Mouse (Mus musculus) neutrophil, adult 5-6 weeks (primary cell): ENCODE measurements at regions not wholly inside any gene's neighbourhood (a gene's known extent, or its start where the extent isn't known, plus 50 kb on each side); places are given as distances from the start of the nearest gene placed in this dataset.

Experiments used
- ATAC-seq: fragments of 151-379, 151-347 bp; 2 replicates; pipeline ENCODE4 v1.8.0; 2017; ENCODE audit warnings: mild to moderate bottlenecking, moderate TSS enrichment; ENCODE audit not compliant: insufficient number of reproducible peaks, poor library complexity, low FRiP score, severe bottlenecking; ENCODE audit errors: extremely low read depth

GRCm38 (mm10) chr7:137735873-137736527 lies 298.6 kb downstream of the Glrx3 start:
- ATAC-seq, result no peak

DNA sequence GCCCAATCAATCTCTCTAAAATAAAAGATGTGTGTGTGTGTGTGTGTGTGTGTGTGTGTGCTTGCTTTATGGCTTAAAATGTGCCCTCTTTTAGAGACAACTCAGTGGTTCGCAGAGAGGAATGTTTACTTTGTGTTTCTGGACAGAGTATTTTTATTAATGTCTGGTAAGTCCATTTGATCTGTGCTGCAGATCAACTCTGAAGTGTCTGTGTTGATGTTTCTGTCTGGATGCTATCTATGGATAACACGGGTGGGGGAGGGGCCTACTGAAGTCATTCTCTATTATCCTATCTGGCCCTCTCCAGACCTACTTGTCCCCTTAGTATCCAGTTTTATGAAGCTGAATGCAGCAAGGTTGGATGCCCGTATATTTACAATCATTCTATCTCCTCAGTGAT lies 304.3 kb downstream of the Glrx3 start:
- ATAC-seq, result no peak

DNA sequence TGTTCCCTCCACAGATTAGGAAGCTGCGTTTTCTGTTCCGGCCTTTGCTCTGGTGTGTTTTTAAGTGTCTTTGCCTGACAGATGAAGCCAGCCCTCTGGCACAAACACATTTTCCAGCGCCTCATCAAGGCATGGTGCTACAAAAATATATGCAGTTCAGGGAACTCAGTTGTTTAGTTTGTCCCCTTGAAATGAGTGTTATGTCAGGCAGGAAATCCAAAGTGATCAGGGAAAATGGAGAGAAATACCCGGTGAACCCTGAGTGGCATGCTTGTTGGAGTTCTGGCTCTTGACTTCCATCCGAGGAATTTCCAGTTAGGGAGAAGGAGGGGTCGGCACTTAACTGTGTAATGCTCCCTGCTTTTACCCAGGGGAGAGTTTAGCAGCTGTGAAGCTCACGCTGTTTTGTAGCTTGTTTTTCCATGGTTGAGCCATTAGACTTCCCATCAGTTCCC lies 304.9 kb downstream of the Glrx3 start:
- ATAC-seq, result no peak

DNA sequence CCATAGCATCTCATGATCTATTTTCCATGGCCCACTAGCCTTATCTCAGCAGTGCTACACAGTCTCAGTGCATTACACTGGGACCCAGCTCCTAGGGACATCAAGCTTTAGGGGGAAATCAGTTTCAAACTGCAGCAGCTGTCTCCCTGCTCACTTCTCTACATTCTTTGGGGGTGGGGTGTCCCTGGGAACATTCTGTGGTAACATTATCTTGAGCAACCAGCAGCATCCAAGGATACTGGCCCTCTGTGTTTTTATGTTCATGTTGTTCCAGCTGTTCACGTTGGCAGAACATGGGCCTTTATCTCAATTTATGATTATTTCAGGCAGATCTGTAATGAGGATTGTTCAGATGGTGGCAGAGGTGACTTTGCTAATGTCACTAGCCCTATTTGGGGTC lies 308.2 kb downstream of the Glrx3 start:
- ATAC-seq, result no peak

DNA sequence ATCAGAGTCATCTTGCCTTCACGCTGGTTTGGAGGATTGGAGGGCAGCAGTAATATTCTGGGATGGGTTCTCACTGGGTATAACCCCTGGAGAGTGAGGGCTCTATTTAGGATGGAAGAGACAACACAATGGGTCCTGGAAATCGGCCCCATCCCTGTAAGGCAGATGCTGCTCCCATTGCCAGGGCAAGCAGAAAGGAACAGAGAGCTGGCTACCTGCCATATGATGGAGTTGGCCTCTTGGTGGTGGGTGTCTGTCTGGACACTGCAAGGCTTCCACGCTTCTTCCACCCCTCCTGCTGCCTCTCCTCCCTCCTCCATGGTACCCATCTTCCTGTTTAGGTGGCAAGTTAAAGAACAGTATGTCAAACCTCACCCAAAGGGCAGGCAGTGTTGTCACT lies 308.6 kb downstream of the Glrx3 start:
- no peak for ATAC-seq

DNA sequence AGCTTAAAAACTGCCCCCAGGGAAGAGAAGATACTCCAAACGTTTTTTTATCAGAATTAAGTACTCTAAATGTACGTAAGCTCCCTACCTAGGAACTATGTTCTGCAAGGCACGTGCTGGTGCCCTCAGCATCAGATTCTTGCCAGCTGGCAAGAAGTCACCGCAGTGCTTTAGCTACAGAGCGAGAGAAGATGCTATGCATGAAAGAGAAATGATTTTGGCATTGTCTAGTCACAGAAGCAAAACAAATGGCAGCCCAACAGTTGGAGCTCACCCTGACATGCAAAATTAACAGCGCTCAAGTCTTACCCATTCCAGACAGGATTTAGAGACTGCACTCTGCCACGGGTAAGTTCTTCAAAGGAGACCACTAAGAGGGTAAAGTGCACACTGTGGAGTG lies 311.5 kb downstream of the Glrx3 start:
- no peak for ATAC-seq

DNA sequence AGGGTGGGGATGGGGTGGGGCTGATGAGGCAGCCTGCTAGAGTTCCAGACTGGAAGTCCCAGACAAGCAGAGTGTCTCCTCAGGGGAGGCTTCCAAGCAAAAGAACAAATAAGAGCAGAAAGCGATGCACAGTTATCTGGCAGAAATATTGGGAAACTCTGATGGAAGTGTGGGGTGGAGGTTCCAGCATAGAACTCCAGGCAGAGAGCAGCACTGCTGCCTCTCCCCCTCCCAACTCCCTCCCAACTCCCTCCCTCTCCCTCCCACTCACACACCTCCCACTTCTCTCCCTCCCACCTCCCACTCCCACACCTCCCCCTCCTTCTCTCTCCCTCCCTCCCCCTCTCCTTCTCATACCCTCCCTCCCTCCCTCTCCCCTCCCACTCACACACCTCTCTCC lies 313.3 kb downstream of the Glrx3 start:
- no peak for ATAC-seq

- no peak for ATAC-seq
These were observed 313.9 kb downstream of the Glrx3 start for GRCm38 (mm10) chr7:137751151-137751859.

DNA sequence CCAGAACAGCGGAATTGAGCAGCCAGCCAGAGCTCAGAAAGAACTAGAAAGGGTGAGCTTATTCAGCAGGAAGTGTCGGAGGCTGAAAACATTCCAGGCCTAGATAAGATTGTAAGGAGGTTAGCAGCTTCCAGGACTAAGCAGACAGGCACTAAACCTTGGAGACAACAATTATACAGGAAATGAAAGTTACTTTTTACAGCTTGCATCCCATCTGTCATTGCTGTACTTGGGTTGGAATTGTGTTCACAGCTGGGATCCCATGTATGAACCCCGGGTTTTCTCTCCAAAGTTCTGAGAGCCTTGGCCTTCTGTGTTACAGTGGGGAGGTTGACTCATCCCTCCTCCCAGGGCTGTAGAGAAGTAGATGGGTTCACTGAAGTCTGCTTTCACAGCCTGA lies 328.5 kb downstream of the Glrx3 start:
- no peak for ATAC-seq

DNA sequence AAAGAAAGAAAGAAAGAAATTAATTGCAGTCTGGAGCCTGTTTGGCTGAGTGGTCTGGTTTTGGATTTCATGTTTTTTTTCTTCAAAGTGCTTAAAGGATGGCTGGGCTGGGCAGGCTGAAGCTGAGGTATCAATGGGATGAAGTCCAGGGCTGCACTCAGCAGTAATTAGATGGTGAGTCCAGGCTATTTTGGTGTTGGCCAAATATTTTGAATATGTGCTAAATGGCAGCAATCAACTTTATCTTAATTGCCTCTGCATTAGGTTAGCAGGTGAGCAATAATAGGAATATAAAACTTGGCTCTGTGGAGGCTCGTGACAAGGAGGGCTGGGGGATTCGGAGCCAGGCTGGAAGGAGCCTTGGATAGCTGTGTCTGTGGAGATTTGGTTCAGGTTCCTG lies 329.3 kb downstream of the Glrx3 start:
- no peak for ATAC-seq

GRCm38 (mm10) chr7:137773051-137773964 lies 335.9 kb downstream of the Glrx3 start:
- no peak for ATAC-seq

DNA sequence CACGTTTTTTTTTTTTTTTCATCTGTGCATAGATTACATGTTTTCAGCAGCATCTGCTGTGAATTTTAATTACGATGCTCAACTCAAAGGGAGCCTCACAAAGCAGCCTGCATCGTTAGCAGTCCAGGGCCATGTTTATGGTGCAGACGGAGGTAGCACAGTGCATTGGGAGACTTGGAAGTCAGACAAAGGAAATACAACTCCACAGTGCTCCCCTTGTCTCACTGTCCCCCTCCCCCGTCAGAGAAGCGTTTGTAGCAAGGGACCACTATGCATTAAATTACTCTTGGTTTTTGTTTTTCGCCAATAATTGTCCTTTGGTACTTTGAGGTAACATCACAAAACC lies 336.5 kb downstream of the Glrx3 start:
- ATAC-seq, result no peak

DNA sequence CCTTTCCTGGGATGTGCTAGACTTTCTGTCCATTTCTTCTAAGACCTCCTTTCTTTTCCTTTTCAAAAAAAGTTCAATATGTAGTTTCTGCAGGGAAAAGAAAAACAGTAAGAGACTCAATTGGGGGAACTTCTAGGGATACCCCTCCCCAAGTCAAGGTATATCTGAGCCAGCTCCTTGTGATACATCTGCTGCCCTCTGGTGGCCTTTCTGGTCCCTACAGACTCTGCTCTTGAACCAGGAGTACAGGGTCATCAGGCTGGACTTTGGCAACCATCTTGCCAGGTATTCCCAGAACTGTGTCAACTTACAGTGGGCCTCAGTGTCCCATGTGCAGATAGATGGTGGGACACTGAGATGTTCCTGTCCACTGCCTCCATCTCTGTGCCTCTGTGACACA lies 346.5 kb downstream of the Glrx3 start:
- ATAC-seq, result no peak

DNA sequence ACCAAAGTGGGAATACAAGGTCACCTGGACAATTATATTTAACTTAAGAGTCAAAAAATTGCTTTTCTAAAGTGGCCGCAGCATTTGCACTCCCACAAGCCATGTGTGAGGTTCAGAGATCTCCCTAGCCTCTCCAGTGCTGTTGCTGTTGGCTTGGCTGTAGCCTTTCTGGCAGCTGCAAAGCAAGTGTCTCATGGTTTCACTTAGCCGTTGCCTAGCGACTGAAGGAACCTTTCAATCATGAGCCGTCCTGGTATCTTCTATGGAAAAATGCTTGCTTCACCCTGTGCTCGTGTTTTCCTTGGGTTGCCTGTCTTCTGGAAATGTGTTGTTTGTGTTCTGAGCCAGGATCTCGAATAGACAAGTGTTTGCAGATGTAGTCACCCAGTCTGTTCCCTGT lies 367.9 kb downstream of the Glrx3 start:
- no peak for ATAC-seq

DNA sequence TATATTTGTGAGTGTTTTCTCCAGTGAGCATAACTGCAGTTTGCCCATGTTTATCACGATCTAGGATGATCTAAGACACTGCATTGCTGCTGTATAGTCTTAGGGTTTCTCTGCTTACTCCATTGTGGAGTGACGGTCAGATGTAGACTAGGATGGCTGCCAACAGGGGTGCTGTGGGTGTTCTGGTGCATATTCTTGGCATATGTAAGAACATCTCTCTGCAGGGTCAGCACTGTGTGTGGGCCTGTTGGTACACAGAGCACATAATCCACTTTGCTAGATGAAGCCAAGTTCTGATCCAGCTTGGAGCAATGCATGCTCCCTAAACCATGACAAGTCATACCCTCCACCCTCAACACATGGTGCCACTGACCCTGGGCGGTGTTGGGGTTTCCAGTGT lies 375.4 kb downstream of the Glrx3 start:
- ATAC-seq, result 0 out of 2 replicates have a peak, but pooled peaks have one; percentile 13

DNA sequence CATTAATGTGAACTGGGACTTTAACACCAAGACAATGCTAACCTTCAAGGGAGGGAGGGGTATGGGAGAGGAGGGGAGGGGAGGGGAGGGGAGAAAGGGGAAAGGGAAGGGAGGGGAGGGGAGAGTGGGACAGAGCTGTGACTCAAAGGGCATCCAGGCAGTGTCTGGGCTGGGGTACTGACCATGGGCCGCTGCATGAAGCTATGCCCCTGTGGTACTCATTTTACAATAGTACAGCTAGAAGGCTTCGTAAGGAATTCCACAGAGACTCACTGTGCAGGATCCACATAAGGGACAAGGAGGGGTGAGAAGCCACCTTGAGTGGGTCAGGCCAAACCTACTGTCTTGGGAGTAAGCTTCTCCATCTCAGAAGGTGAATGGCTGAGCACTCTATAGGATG lies 403.1 kb downstream of the Glrx3 start:
- ATAC-seq, result no peak

GRCm38 (mm10) chr7:137841044-137841443 lies 403.6 kb downstream of the Glrx3 start:
- no peak for ATAC-seq

- no peak for ATAC-seq
These were observed 404.2 kb downstream of the Glrx3 start for GRCm38 (mm10) chr7:137841456-137842100.

DNA sequence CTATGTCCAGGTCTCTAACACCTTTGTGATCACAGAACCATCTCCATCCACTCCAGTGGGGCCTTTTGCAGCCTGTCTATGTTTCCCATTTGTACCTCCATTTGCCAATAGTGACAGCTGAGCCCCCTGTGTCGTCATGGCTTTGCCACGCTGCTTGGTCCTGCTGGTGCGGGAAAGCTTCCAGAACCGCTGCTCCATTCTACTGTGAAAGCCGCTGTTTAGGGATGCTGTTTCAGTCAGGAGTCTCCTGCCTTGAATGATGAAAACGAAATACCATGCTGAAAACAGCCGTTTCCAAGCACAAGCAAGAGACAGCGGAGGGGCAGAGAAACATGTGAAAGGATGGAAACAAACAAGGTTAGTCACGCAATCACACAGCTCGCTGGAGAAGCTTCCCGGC lies 410.4 kb downstream of the Glrx3 start:
- ATAC-seq, result no peak
